Mouse (Mus musculus): Measurements from ENCODE around the gene Lrba. TPM values are rescaled to one million over a fixed set of nuclear protein-coding genes. Genes with fewer than 3 reads are reported as not detected.

Gene Lrba
- total RNA-seq, 2 experiments from 2014 or later: 23.7 to 24.0 TPM

- intact Hi-C loops (cut with DNase I): no loop called here
- no peak for DNase-seq
Observed at GRCm38 (mm10) chr3:86551011-86551728, 326.7 kb downstream of the Lrba start.

DNA sequence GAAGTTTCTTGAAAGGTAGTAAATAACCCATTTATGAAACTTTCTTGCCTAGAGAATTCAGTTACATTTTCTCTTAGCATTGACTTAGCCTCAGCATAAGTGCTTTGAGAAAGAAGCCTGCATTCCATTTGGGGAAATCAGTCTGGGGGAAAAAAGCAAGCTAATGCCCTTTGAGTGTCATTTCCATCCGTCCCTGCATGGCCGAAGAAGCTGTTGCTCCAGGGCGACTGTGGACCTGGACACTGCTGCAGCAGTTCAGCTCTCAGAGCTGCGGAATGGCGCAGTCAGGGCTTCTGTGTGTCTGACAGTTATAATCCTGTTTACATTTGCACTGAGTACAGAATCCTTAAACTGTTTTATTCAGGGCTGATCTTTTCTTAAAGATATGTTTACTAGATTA, 327.7 kb downstream of the Lrba start:
- DNase-seq: no peak
- intact Hi-C loops (cut with DNase I): no loop called here

GRCm38 (mm10) chr3:86558976-86559375, 334.5 kb downstream of the Lrba start:
- intact Hi-C loops (cut with DNase I): no loop called here
- DNase-seq: no peak

DNA sequence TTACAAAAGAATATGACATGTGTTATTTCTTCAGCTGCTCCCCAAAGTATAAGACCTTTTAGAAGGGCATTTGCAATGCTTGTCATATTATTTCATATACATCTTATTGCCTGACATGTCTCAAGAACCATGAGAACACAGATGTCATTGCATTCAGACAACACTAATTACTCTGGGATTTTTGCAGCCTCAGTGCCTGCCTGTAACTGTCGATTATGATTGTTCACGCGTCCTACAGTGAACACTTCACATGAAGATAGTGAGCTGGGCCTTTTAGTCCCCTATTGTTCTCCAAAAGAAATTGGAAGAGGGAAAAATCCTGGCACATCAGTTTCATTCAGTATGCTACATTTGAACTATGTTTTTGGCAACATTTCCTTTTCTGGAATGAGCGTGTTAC, 335.2 kb downstream of the Lrba start:
- no peak for DNase-seq

GRCm38 (mm10) chr3:86560281-86561022, 336.0 kb downstream of the Lrba start:
- no peak for DNase-seq
- intact Hi-C loops (cut with DNase I): no loop called here

More for the DNA sequence above, 335.2 kb downstream of the Lrba start:
- intact Hi-C loops (cut with DNase I): no loop called here

DNA sequence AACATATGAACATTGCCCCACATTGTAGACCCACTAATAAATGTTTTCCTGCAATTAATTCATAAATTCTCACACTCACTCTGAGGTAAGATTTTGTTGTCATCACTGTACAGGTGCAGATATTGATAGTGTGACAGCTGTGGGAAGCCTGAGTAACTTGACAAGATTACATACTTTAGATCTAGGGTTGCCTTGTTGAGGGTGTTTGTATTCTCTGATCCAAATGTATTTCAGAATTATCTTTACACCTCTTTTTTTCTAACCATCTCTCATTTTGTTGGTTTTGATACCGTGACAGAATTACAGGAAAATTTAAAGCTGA, 336.5 kb downstream of the Lrba start:
- intact Hi-C loops (cut with DNase I): no loop called here

DNA sequence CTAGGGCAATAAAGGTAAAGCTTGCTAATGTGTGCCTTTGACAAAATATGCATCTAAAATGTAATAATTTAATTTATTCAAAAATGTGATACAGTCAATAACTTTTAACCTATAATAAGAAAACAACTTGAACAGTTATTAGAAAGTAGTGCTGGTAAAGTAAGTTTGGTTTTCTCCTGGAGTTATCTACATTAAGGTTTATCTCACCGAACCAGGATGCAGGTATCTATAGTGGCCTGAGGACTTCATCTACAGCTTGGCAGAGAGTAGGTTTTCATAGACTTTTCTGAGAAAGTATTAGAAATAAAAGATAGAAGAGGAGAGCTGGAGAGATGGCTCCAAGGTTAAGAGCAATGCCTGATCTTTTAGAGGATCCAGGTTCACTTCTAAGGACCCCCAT, 336.9 kb downstream of the Lrba start:
- no peak for DNase-seq
- intact Hi-C loops (cut with DNase I): no loop called here

More for the DNA sequence above, 336.5 kb downstream of the Lrba start:
- DNase-seq: no peak

- intact Hi-C loops (cut with DNase I): no loop called here
- DNase-seq: no peak
Observed at GRCm38 (mm10) chr3:86567312-86567711, 342.8 kb downstream of the Lrba start.

DNA sequence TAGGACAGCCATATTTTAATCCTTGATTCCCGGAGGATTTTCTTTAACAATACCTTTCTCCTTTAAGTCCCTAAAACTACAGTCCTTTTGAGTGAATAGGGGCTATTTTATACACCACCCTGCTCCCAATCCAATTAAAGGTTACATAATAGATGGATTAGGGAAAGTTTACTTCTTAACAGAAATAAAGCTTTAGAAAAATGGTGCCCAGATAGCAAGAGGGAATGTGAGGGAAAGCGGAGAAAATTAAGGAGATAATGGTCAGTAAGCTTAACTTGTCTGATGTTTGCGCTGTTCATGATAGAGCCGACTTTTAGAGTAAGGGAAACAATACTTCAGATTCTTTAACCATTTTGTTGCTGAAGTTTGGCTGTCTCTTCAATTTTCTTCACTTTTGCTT, 347.0 kb downstream of the Lrba start:
- intact Hi-C loops (cut with DNase I): no loop called here
- no peak for DNase-seq

DNA sequence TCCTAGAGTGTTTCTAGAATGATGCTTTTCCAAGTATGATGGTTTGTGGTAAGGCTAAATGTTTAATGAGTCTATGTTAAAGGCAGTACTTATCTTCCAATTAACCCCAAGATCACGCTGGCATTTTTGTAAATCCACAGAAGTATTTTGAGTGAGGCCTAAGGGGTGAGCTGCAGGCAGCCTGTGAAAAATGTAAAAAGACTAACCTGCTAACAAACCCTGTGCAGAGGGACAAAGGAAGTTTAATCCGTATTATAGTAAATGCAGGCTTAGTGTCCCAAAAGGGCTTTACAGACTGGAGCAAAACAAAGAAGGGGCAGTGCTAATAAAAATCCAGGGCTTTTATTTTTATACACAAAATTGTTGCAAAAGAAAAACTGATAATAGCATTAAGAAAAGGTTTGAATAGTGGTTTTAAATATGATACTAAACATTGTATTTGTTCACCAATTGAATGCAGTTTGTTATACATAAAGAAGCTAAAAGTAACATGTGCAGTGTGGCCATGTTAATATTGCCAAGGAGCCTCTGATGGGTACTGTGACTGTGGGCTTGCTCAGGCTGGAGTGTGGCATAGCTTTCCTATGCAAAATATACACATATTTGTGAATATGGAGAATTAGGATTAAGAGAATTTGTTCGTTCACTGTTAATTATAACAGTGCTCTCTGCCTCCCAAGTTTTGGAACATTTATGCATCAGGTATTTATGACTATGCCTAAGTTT, 348.2 kb downstream of the Lrba start:
- no peak for DNase-seq
- intact Hi-C loops (cut with DNase I): no loop called here

GRCm38 (mm10) chr3:86575312-86575711, 350.8 kb downstream of the Lrba start:
- DNase-seq: no peak
- intact Hi-C loops (cut with DNase I): no loop called here

DNA sequence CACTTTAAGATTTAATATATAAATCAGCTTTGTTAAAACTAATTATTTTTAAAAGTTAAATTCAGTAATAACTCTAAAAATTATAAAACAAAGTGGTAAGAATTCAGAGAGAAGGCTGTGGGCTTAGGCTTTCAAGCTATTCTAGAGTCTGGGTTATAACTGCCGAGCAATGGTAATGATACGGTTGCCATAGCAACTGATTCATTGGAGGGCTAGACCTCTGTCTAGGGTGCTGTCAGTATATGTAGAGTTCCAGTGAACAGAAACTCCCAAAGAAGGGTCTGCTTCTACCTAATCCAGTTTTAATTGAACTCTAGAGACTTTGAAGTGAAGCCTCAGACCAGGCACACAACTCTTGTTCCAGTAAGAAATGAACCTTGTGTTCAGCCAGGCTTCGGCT, 377.8 kb downstream of the Lrba start:
- DNase-seq: no peak
- intact Hi-C loops (cut with DNase I): no loop called here

- DNase-seq: no peak
- intact Hi-C loops (cut with DNase I): no loop called here
Observed at GRCm38 (mm10) chr3:86605775-86606174, 381.3 kb downstream of the Lrba start.

DNA sequence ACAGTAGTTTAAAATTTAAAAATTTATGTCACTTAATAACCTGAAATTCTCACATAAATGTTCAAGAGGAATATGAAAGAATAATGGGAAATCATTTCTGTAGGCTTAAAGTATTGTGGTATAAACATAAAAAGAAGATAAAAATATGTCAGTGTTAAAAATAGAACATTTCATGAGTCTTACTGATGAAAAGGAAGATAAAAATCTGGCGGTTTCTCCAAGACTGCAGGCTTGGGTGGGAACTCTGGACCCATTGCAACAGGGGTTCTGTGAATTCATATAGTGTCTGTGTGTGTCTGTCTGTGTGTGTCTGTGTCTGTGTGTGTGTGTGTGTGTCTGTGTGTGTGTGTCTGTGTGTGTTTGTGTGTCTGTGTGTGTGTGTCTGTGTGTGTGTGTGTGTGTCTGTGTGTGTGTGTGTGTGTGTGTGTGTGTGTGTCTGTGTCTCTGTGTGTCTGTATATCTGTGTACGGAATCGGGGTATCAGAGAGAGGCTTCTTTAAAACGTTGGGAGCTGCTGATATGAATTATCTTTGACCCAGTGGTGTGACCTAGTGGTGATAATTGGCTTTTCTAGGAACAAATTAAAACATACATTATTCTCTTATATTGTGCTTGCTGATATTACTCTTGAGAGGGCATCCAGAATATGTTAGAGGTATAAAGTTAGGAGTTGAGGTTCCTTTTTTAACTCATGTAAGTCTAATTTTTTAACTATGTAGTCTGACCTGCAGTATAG, 402.7 kb downstream of the Lrba start:
- DNase-seq: no peak
- intact Hi-C loops (cut with DNase I): no loop called here

GRCm38 (mm10) chr3:86629379-86629778, 404.9 kb downstream of the Lrba start:
- DNase-seq: no peak
- intact Hi-C loops (cut with DNase I): no loop called here

DNA sequence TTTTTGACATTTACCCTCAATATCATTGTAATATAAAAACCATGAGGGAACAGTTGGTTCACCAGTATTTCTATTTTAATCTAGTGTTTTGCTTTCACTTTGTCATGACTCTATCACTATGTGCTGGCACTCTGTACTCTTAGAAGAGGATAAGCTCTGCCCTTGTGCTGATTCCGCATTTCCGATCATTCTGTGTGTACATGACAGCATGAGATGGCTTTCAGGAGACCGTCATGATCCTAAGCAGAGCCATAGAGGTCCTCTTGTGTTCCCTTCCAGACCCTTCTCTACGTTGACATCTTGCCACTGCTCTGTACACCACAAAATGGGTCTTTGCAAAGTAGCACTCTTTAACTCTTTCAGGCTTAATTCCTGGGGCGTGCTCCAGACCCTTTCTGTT, 411.0 kb downstream of the Lrba start:
- DNase-seq: peak; percentile 2 to 10
- intact Hi-C loops (cut with DNase I): no loop called here

GRCm38 (mm10) chr3:86635940-86636339, 411.5 kb downstream of the Lrba start:
- intact Hi-C loops (cut with DNase I): no loop called here
- DNase-seq: peak; percentile 7 to 10

DNA sequence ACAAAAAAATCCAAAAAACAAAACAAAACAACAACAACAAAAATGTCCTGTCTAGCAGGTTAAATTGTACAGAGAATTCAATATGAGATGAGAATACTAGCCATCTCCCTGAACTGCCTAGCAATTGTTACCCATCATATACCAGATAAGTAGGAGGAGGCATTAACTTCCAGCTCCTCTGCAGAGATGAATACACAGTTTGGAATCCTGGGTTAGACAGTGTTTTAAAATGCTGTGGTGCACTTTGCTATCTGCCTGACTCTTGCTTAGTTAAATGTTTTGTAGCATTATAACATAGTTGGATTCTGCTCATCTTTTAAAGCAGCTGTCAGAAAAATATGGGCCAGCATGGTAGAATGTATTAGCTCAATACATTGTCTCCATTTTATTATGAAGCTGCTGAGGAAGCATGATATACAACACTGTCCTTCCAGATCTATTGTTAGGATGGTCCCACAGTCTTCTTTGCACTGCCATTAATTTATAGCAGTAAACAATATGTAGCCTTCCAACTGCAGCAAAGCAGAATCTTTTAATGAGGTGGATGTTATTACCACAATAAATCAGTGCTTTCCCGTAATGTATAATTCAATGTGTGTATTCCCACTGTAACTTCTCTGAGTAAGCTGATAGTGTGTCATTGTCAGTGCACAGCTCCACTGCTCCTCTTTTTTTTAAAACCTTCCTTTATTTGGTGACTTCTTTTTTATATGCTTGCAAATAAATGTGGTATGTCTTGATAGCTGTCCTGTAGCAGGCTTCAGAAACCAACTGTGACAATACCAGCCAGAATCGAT, 414.3 kb downstream of the Lrba start:
- intact Hi-C loops (cut with DNase I): no loop called here
- no peak for DNase-seq

- intact Hi-C loops (cut with DNase I): no loop called here
- no peak for DNase-seq
Observed at GRCm38 (mm10) chr3:86641393-86641792, 416.9 kb downstream of the Lrba start.

GRCm38 (mm10) chr3:86641796-86642195, 417.3 kb downstream of the Lrba start:
- no peak for DNase-seq
- intact Hi-C loops (cut with DNase I): no loop called here

Data from heart, postnatal 36 days (tissue).